Mouse (Mus musculus) liver, adult 2 months (tissue): ENCODE measurements at regions not wholly inside any gene's neighbourhood (a gene's known extent, or its start where the extent isn't known, plus 50 kb on each side); places are given as distances from the start of the nearest gene placed in this dataset.

Source experiments
- CTCF ChIP-seq: fragments of 200-500 bp; IDR thresholded peaks from 2 replicates; pipeline ENCODE4 v1.5.1; 2011; ENCODE audit warnings: low read depth, low read length, control low read depth
- POLR2A ChIP-seq: fragments of 200-500 bp; IDR thresholded peaks from 2 replicates; pipeline ENCODE4 v1.6.1; 2011; ENCODE audit warnings: low read length, control low read depth; ENCODE audit not compliant: insufficient read depth; ENCODE audit errors: extremely low read depth

- TF ChIP-seq POLR2A (no peak), CTCF (no peak)
These were observed 227.5 kb upstream of the Fn1 start for GRCm38 (mm10) chr1:71880480-71880879.
